Mouse (Mus musculus) embryonic facial prominence, embryonic 11.5 days (tissue): ENCODE measurements around the gene Tnfsf18. TPM values are rescaled to one million over a fixed set of nuclear protein-coding genes. Genes with fewer than 3 reads are reported as not detected.

Experiments
- ATAC-seq: fragments of 200-750 bp; cut with Nextera tagmentation; replicated peaks from 2 replicates; pipeline ENCODE4 v1.8.0; 2017; ENCODE audit warnings: low read depth; ENCODE audit not compliant: insufficient number of reproducible peaks, low FRiP score, low TSS enrichment
- DNase-seq: peaks from one replicate; pipeline ENCODE4 v3.0.0-alpha.2; 2015; ENCODE audit warnings: low spot score
- H3K27ac ChIP-seq: fragments of 300-500 bp; sonication (generic); replicated peaks from 2 replicates; pipeline ENCODE4 v1.5.1; 2014; ENCODE audit warnings: mild to moderate bottlenecking, low read depth, low read length, control low read depth
- H3K27me3 ChIP-seq: fragments of 300-500 bp; sonication (generic); 2 replicates; pipeline ENCODE4 v1.6.1; 2014; ENCODE audit warnings: mild to moderate bottlenecking, low read length, moderate library complexity, mixed read lengths; ENCODE audit not compliant: control insufficient read depth, insufficient read depth
- H3K36me3 ChIP-seq: fragments of 300-500 bp; sonication (generic); replicated peaks from 2 replicates; pipeline ENCODE4 v1.6.1; 2014; ENCODE audit warnings: low read depth, mild to moderate bottlenecking, low read length, moderate library complexity, mixed read lengths; ENCODE audit not compliant: control insufficient read depth, insufficient read depth
- H3K4me1 ChIP-seq: fragments of 300-500 bp; sonication (generic); 2 replicates; pipeline ENCODE4 v1.6.1; 2014; ENCODE audit warnings: low read length, mixed read lengths; ENCODE audit not compliant: control insufficient read depth, insufficient read depth
- H3K4me2 ChIP-seq: fragments of 300-500 bp; sonication (generic); 2 replicates; pipeline ENCODE4 v1.6.1; 2014; ENCODE audit warnings: low read depth, mild to moderate bottlenecking, control low read depth, low read length, moderate library complexity
- H3K4me3 ChIP-seq: fragments of 300-500 bp; sonication (generic); 2 replicates; pipeline ENCODE4 v1.5.1; 2014; ENCODE audit warnings: low read depth, low read length, control low read depth
- H3K9ac ChIP-seq: fragments of 300-500 bp; sonication (generic); replicated peaks from 2 replicates; pipeline ENCODE4 v1.6.1; 2014; ENCODE audit warnings: mild to moderate bottlenecking, control low read depth, low read length
- H3K9me3 ChIP-seq: fragments of 300-500 bp; sonication (generic); replicated peaks from 2 replicates; pipeline ENCODE4 v1.6.1; 2016; ENCODE audit warnings: mild to moderate bottlenecking, low read length, inconsistent platforms, mixed read lengths; ENCODE audit not compliant: control insufficient read depth
- WGBS: fragments of 180-500 bp; shearing (Covaris S2); extraction: QIAGEN DNeasy Blood & Tissue Kit; methylation state at CpG from one replicate; pipeline ENCODE4 v1.1.7; 2014; 5-methylcytosine and 5-hydroxymethylcytosine counted together
- polyA plus RNA-seq: library from polyadenylated mRNA; unstranded; fragments of >200 nt; fragmentation: Nextera tagmentation; extraction: Ambion mirVana; gene quantifications from 2 replicates; pipeline ENCODE4 v1.2.1, GENCODE M21; 2014

Gene Tnfsf18
- polyA plus RNA-seq, 1 experiment from 2014 or later, result not detected

- Histone ChIP-seq H3K4me1 (no peaks in the 10 kb centered on the region), H3K27me3 (no peaks in the 10 kb centered on the region), H3K9me3 (no peaks in the 10 kb centered on the region), H3K4me3 (no peak overlapping the region), H3K9ac (no peak overlapping the region), H3K36me3 (no peaks in the 10 kb centered on the region), H3K27ac (no peak overlapping the region), H3K4me2 (no peak overlapping the region)
- no peak for DNase-seq
- ATAC-seq, result no peak
- 89% methylated on average over 5 of the region's 5 CpGs for WGBS
Measured at GRCm38 (mm10) chr1:161487069-161487468, 7.4 kb upstream of the Tnfsf18 start.

- WGBS, result 80% methylated on average over 7 of the region's 7 CpGs
- Histone ChIP-seq H3K4me1 (no peaks in the 10 kb centered on the region), H3K27me3 (no peaks in the 10 kb centered on the region), H3K9me3 (no peaks in the 10 kb centered on the region), H3K9ac (no peak overlapping the region), H3K4me3 (no peak overlapping the region), H3K4me2 (no peak overlapping the region), H3K27ac (no peak overlapping the region), H3K36me3 (no peaks in the 10 kb centered on the region)
- ATAC-seq, result no peak
- DNase-seq, result no peak
Measured at GRCm38 (mm10) chr1:161491766-161492165, 2.7 kb upstream of the Tnfsf18 start.

- Histone ChIP-seq H3K4me1 (no peaks in the 10 kb centered on the region), H3K9ac (no peak overlapping the region), H3K36me3 (no peaks in the 10 kb centered on the region), H3K4me3 (no peak overlapping the region), H3K27me3 (no peaks in the 10 kb centered on the region), H3K27ac (no peak overlapping the region), H3K4me2 (no peak overlapping the region), H3K9me3 (no peaks in the 10 kb centered on the region)
- ATAC-seq (no peak), DNase-seq (no peak)
- WGBS, result 76% methylated on average over 7 of the region's 7 CpGs
Measured at GRCm38 (mm10) chr1:161496866-161497645, 2.6 kb downstream of the Tnfsf18 start.

GRCm38 (mm10) chr1:161500114-161500810, 5.8 kb downstream of the Tnfsf18 start:
- no peak overlapping the region for H3K4me3 ChIP-seq
- H3K9me3 ChIP-seq, result no peaks in the 10 kb centered on the region
- DNase-seq (no peak), ATAC-seq (no peak)
- no peak overlapping the region for H3K27ac ChIP-seq
- no peaks in the 10 kb centered on the region for H3K36me3 ChIP-seq
- WGBS, result 84% methylated on average over 6 of the region's 6 CpGs
- H3K4me2 ChIP-seq, result no peak overlapping the region
- no peak overlapping the region for H3K9ac ChIP-seq
- no peaks in the 10 kb centered on the region for H3K4me1 ChIP-seq
- H3K27me3 ChIP-seq, result no peaks in the 10 kb centered on the region

- Histone ChIP-seq H3K4me1 (no peaks in the 10 kb centered on the region), H3K27ac (no peak overlapping the region), H3K4me3 (no peak overlapping the region), H3K9me3 (no peaks in the 10 kb centered on the region), H3K27me3 (no peaks in the 10 kb centered on the region), H3K4me2 (no peak overlapping the region), H3K9ac (no peak overlapping the region), H3K36me3 (no peaks in the 10 kb centered on the region)
- ATAC-seq (no peak), DNase-seq (no peak)
- WGBS, result 74% methylated on average over 4 of the region's 4 CpGs
Measured at GRCm38 (mm10) chr1:161500811-161501146, 6.3 kb downstream of the Tnfsf18 start.

GRCm38 (mm10) chr1:161506317-161506716, 11.9 kb downstream of the Tnfsf18 start:
- no peaks in the 10 kb centered on the region for H3K4me1 ChIP-seq

GRCm38 (mm10) chr1:161507623-161508047, 13.2 kb downstream of the Tnfsf18 start:
- ATAC-seq (no peak), DNase-seq (no peak)
- H3K27ac ChIP-seq, result no peak overlapping the region
- H3K4me2 ChIP-seq, result no peak overlapping the region
- 75% methylated on average over 3 of the region's 3 CpGs for WGBS
- no peaks in the 10 kb centered on the region for H3K9me3 ChIP-seq
- H3K27me3 ChIP-seq, result no peaks in the 10 kb centered on the region
- no peak overlapping the region for H3K4me3 ChIP-seq
- no peak overlapping the region for H3K9ac ChIP-seq
- no peaks in the 10 kb centered on the region for H3K36me3 ChIP-seq
- H3K4me1 ChIP-seq, result no peaks in the 10 kb centered on the region

More at GRCm38 (mm10) chr1:161506317-161506716, 11.9 kb downstream of the Tnfsf18 start:
- ATAC-seq (no peak), DNase-seq (no peak)
- Histone ChIP-seq H3K4me2 (no peak overlapping the region), H3K27me3 (no peaks in the 10 kb centered on the region), H3K36me3 (no peaks in the 10 kb centered on the region), H3K9me3 (no peaks in the 10 kb centered on the region), H3K27ac (no peak overlapping the region), H3K4me3 (no peak overlapping the region), H3K9ac (no peak overlapping the region)
- 85% methylated on average over 4 of the region's 4 CpGs for WGBS

GRCm38 (mm10) chr1:161517355-161517754, 22.9 kb downstream of the Tnfsf18 start:
- Histone ChIP-seq H3K4me1 (no peaks in the 10 kb centered on the region), H3K4me3 (no peak overlapping the region), H3K9ac (no peak overlapping the region), H3K9me3 (no peaks in the 10 kb centered on the region), H3K27ac (no peak overlapping the region), H3K4me2 (no peak overlapping the region), H3K36me3 (no peaks in the 10 kb centered on the region), H3K27me3 (no peaks in the 10 kb centered on the region)
- no peak for ATAC-seq
- no peak for DNase-seq
- WGBS, result 82% methylated on average over 3 of the region's 3 CpGs
